Mouse (Mus musculus): ENCODE data around the gene Mrtfb. TPM values are rescaled to one million over a fixed set of nuclear protein-coding genes. Genes with fewer than 3 reads are reported as not detected.

Mrtfb gene
- polyA plus RNA-seq, 1 experiment from 2014 or later = 21.8 TPM

GRCm38 (mm10) chr16:13221475-13221874 is 34.8 kb upstream of the Mrtfb start:
- DNase-seq (ENCODE audit: low spot score) (peak; percentile 47), ATAC-seq (no peak)
- Histone ChIP-seq H3K36me3 (ENCODE audit: insufficient read depth, low read length) (no peaks in the 10 kb centered on the region), H3K9ac (replicated peaks; ENCODE audit: low read depth) (no peak overlapping the region), H3K4me3 (ENCODE audit: low read depth, low read length) (no peak overlapping the region), H3K27ac (ENCODE audit: low read length) (no peak overlapping the region), H3K4me1 (ENCODE audit: insufficient read depth, low read depth, low read length) (peaks cover 6% of the 10 kb centered on the region; the same call in 1 of the 2 replicates), H3K27me3 (replicated peaks; ENCODE audit: insufficient read depth, low read length) (no peaks in the 10 kb centered on the region), H3K9me3 (ENCODE audit: low read length) (no peaks in the 10 kb centered on the region), H3K4me2 (replicated peaks; ENCODE audit: low read depth, low read length) (no peak overlapping the region)
- 47% methylated on average over 1 of the region's 1 CpGs for WGBS
- peak; percentile 58; the same call in 1 of the 2 replicates for TF ChIP-seq EP300 (IDR thresholded peaks at IDR 0.05)
- TF ChIP-seq CTCF (IDR thresholded peaks at IDR 0.05) = no peak

DNA sequence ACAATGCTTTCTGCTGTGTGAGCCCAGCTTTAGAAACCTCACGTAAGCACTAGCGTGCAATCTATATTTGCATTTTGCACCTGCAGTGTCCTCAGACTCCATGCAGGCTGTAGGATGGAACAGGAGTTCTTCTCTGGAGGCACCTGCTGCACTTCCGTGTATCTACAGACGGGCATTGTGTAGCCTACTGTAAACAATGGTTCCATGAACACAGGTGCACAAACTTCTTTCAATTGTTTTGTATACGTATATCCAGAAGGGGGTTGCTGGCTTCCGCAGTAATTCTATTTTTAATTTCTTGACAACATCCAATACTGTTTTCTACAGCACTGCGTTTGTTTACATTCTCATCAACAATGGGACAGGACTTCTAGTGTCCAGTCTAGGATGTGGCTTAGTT is 24.2 kb upstream of the Mrtfb start:
- DNase-seq (ENCODE audit: low spot score) (peak; percentile 34), ATAC-seq (peak; percentile 43)
- no peaks in the 10 kb centered on the region for H3K4me1 ChIP-seq (ENCODE audit: insufficient read depth, low read depth, low read length)
- no peaks in the 10 kb centered on the region for H3K27me3 ChIP-seq (replicated peaks; ENCODE audit: insufficient read depth, low read length)
- no peak overlapping the region for H3K9ac ChIP-seq (replicated peaks; ENCODE audit: low read depth)
- no peak overlapping the region for H3K4me3 ChIP-seq (ENCODE audit: low read depth, low read length)
- no peaks in the 10 kb centered on the region for H3K9me3 ChIP-seq (ENCODE audit: low read length)
- TF ChIP-seq CTCF (IDR thresholded peaks at IDR 0.05) (no peak), EP300 (IDR thresholded peaks at IDR 0.05) (peak; percentile 84)
- H3K27ac ChIP-seq (ENCODE audit: low read length) = peak overlapping the region; percentile 87; the same call in 1 of the 2 replicates
- no peak overlapping the region for H3K4me2 ChIP-seq (replicated peaks; ENCODE audit: low read depth, low read length)
- 59% methylated on average over 7 of the region's 7 CpGs for WGBS
- no peaks in the 10 kb centered on the region for H3K36me3 ChIP-seq (ENCODE audit: insufficient read depth, low read length)

- Histone ChIP-seq H3K9me3 (ENCODE audit: low read length) (no peaks in the 10 kb centered on the region), H3K36me3 (ENCODE audit: insufficient read depth, low read length) (no peaks in the 10 kb centered on the region), H3K4me3 (ENCODE audit: low read depth, low read length) (no peak overlapping the region), H3K4me2 (replicated peaks; ENCODE audit: low read depth, low read length) (no peak overlapping the region), H3K4me1 (ENCODE audit: insufficient read depth, low read depth, low read length) (no peaks in the 10 kb centered on the region), H3K27me3 (replicated peaks; ENCODE audit: insufficient read depth, low read length) (no peaks in the 10 kb centered on the region), H3K27ac (ENCODE audit: low read length) (peak overlapping the region; percentile 87), H3K9ac (replicated peaks; ENCODE audit: low read depth) (no peak overlapping the region)
- no peak for TF ChIP-seq CTCF (IDR thresholded peaks at IDR 0.05)
- TF ChIP-seq EP300 (IDR thresholded peaks at IDR 0.05) = peak; percentile 98
- 36% methylated on average over 14 of the region's 14 CpGs for WGBS
- DNase-seq (ENCODE audit: low spot score) (peak; percentile 78), ATAC-seq (peak; percentile 94)
Observed at GRCm38 (mm10) chr16:13232912-13233802, 23.1 kb upstream of the Mrtfb start.

DNA sequence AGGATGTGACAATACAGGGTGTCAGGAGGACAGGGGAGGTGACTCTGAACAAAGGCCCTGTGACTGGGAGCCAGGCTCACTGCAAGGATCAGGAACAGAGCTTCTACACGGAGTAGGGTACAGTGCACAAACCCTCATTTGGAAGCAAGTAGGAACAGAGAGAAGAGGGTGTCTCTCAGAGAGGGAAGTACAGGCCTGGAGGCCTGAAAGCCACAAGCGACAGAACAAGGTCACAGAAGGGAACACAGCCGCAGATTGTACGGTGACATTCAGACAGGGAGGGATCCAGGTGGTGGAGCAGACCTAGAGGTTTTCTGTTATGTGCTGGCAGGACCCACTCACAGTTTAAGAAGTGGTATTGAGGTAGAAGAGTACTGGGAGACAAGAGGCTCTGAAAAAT is 17.2 kb upstream of the Mrtfb start:
- DNase-seq (ENCODE audit: low spot score) = peak; percentile 10
- no peaks in the 10 kb centered on the region for H3K27me3 ChIP-seq (replicated peaks; ENCODE audit: insufficient read depth, low read length)
- 0 out of 2 replicates have a peak, but pooled peaks have one; percentile 13 for ATAC-seq
- H3K4me3 ChIP-seq (ENCODE audit: low read depth, low read length) = no peak overlapping the region
- no peaks in the 10 kb centered on the region for H3K9me3 ChIP-seq (ENCODE audit: low read length)
- no peaks in the 10 kb centered on the region for H3K36me3 ChIP-seq (ENCODE audit: insufficient read depth, low read length)
- H3K4me1 ChIP-seq (ENCODE audit: insufficient read depth, low read depth, low read length) = peaks cover 4% of the 10 kb centered on the region; the same call in 1 of the 2 replicates
- H3K9ac ChIP-seq (replicated peaks; ENCODE audit: low read depth) = no peak overlapping the region
- TF ChIP-seq CTCF (IDR thresholded peaks at IDR 0.05) (no peak), EP300 (IDR thresholded peaks at IDR 0.05) (no peak)
- H3K27ac ChIP-seq (ENCODE audit: low read length) = no peak overlapping the region
- H3K4me2 ChIP-seq (replicated peaks; ENCODE audit: low read depth, low read length) = no peak overlapping the region
- 68% methylated on average over 4 of the region's 4 CpGs for WGBS

DNA sequence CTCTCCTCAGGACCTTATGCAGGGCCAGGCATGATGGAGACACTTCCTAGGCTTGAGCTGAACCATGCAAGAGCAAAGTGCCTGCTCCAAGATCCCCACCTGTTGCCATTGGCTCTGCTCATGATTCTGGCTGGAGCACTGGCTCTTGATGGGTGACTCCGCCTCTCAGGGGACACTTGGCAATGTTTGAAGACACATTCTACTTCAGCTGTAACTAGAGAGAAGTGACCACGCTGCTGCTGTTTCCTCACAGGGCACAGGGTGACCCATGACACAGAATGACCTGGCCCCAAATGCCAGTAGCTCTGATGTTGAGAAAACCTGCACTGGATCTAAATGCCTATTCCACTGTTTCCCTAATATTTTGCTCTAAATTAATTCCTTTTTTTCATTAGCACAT is 16.7 kb upstream of the Mrtfb start:
- H3K4me1 ChIP-seq (ENCODE audit: insufficient read depth, low read depth, low read length) = peaks cover 4% of the 10 kb centered on the region; the same call in 1 of the 2 replicates
- WGBS = 26% methylated on average over 2 of the region's 2 CpGs
- no peaks in the 10 kb centered on the region for H3K9me3 ChIP-seq (ENCODE audit: low read length)
- H3K27me3 ChIP-seq (replicated peaks; ENCODE audit: insufficient read depth, low read length) = no peaks in the 10 kb centered on the region
- ATAC-seq (peak; percentile 84), DNase-seq (ENCODE audit: low spot score) (peak; percentile 77)
- peak overlapping the region; percentile 38; the same call in 1 of the 2 replicates for H3K27ac ChIP-seq (ENCODE audit: low read length)
- no peaks in the 10 kb centered on the region for H3K36me3 ChIP-seq (ENCODE audit: insufficient read depth, low read length)
- H3K4me3 ChIP-seq (ENCODE audit: low read depth, low read length) = no peak overlapping the region
- H3K9ac ChIP-seq (replicated peaks; ENCODE audit: low read depth) = no peak overlapping the region
- H3K4me2 ChIP-seq (replicated peaks; ENCODE audit: low read depth, low read length) = no peak overlapping the region
- no peak for TF ChIP-seq EP300 (IDR thresholded peaks at IDR 0.05)
- no peak for TF ChIP-seq CTCF (IDR thresholded peaks at IDR 0.05)

DNA sequence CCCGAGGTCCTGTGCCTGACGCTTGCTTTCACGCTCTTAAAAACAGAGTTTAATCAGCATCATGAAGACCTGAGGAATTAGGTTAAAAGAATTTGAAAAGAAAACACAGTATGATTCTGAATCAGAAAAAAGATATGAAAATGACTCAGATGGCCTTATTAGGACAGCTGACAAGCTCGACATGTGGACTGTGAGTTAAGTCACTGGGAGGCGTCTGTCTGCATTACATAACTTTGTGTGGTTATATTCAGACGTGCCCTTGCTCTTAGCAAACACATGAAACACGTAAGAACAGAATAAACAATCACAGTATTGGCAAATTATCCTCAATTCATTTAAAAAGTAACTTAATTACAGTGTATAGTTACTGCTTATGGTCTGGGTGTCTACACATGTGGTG is 16.0 kb upstream of the Mrtfb start:
- ATAC-seq (peak; percentile 62), DNase-seq (ENCODE audit: low spot score) (peak; percentile 78)
- WGBS = 35% methylated on average over 7 of the region's 7 CpGs
- H3K36me3 ChIP-seq (ENCODE audit: insufficient read depth, low read length) = no peaks in the 10 kb centered on the region
- peaks cover 4% of the 10 kb centered on the region; the same call in 1 of the 2 replicates for H3K4me1 ChIP-seq (ENCODE audit: insufficient read depth, low read depth, low read length)
- no peak overlapping the region for H3K4me3 ChIP-seq (ENCODE audit: low read depth, low read length)
- no peaks in the 10 kb centered on the region for H3K27me3 ChIP-seq (replicated peaks; ENCODE audit: insufficient read depth, low read length)
- H3K9ac ChIP-seq (replicated peaks; ENCODE audit: low read depth) = no peak overlapping the region
- H3K27ac ChIP-seq (ENCODE audit: low read length) = peak overlapping the region; percentile 38; the same call in 1 of the 2 replicates
- H3K9me3 ChIP-seq (ENCODE audit: low read length) = no peaks in the 10 kb centered on the region
- TF ChIP-seq CTCF (IDR thresholded peaks at IDR 0.05) (no peak), EP300 (IDR thresholded peaks at IDR 0.05) (peak; percentile 52; the same call in 1 of the 2 replicates)
- no peak overlapping the region for H3K4me2 ChIP-seq (replicated peaks; ENCODE audit: low read depth, low read length)

Measured in lung, postnatal 0 days (tissue).